Mouse (Mus musculus): ENCODE data around the gene C1qtnf6. TPM values are rescaled to one million over a fixed set of nuclear protein-coding genes. Genes with fewer than 3 reads are reported as not detected.

The C1qtnf6 gene
- polyA plus RNA-seq, 1 experiment from 2014 or later = 7.3 TPM

Other genes starting within 250 kb of the C1qtnf6 start
- gene Csf2rb2, start 225.7 kb downstream of the C1qtnf6 start, polyA plus RNA-seq (2014; fragmentation: Nextera tagmentation; extraction: Ambion mirVana) = 0.47 TPM in 1 of 2 replicates, not detected in the other
- gene Csf2rb, start 205.7 kb downstream of the C1qtnf6 start, polyA plus RNA-seq (2014; fragmentation: Nextera tagmentation; extraction: Ambion mirVana) = 0.28 and 1.0 TPM in 2 replicates
- gene Tex33, start 135.5 kb downstream of the C1qtnf6 start, polyA plus RNA-seq (2014; fragmentation: Nextera tagmentation; extraction: Ambion mirVana) = not detected in 2 replicates
- 11.8 and 15.2 TPM in 2 replicates for gene Tst, start 125.5 kb downstream of the C1qtnf6 start, polyA plus RNA-seq (2014; fragmentation: Nextera tagmentation; extraction: Ambion mirVana)
- gene Mpst, start 125.0 kb downstream of the C1qtnf6 start, polyA plus RNA-seq (2014; fragmentation: Nextera tagmentation; extraction: Ambion mirVana) = 4.7 and 6.6 TPM in 2 replicates
- 120 and 154 TPM in 2 replicates for gene Kctd17, start 102.9 kb downstream of the C1qtnf6 start, polyA plus RNA-seq (2014; fragmentation: Nextera tagmentation; extraction: Ambion mirVana)
- 0.26 and 0.43 TPM in 2 replicates for gene Tmprss6, start 62.8 kb downstream of the C1qtnf6 start, polyA plus RNA-seq (2014; fragmentation: Nextera tagmentation; extraction: Ambion mirVana)
- 0.08 and 0.11 TPM in 2 replicates for gene Il2rb, start 36.1 kb downstream of the C1qtnf6 start, polyA plus RNA-seq (2014; fragmentation: Nextera tagmentation; extraction: Ambion mirVana)
- gene Sstr3, start 13.3 kb upstream of the C1qtnf6 start, polyA plus RNA-seq (2014; fragmentation: Nextera tagmentation; extraction: Ambion mirVana) = 0.18 and 0.23 TPM in 2 replicates
- gene Rac2, start 41.4 kb upstream of the C1qtnf6 start, polyA plus RNA-seq (2014; fragmentation: Nextera tagmentation; extraction: Ambion mirVana) = 3.7 and 7.0 TPM in 2 replicates
- gene Cyth4, start 65.6 kb upstream of the C1qtnf6 start, polyA plus RNA-seq (2014; fragmentation: Nextera tagmentation; extraction: Ambion mirVana) = 1.8 and 2.3 TPM in 2 replicates
- 4.0 and 8.1 TPM in 2 replicates for gene Elfn2, start 187.4 kb upstream of the C1qtnf6 start, polyA plus RNA-seq (2014; fragmentation: Nextera tagmentation; extraction: Ambion mirVana)
- 16.7 and 28.0 TPM in 2 replicates for gene Mfng, start 242.1 kb upstream of the C1qtnf6 start, polyA plus RNA-seq (2014; fragmentation: Nextera tagmentation; extraction: Ambion mirVana)

Measured in midbrain, embryonic 14.5 days (tissue).